Mouse (Mus musculus): Measurements from ENCODE around the gene Rnf19b. TPM values are rescaled to one million over a fixed set of nuclear protein-coding genes. Genes with fewer than 3 reads are reported as not detected.

Rnf19b gene
- polyA plus RNA-seq, 1 experiment from 2014 or later, result 7.9 TPM

GRCm38 (mm10) chr4:129087850-129088249 lies 29.8 kb downstream of the Rnf19b start:
- no peaks in the 10 kb centered on the region for H3K9me3 ChIP-seq
- no peak for DNase-seq (ENCODE audit: low spot score)
- H3K27me3 ChIP-seq (replicated peaks; ENCODE audit: low read depth, poor library complexity, severe bottlenecking), result no peaks in the 10 kb centered on the region
- no peaks in the 10 kb centered on the region for H3K4me1 ChIP-seq
- WGBS, result 49% methylated on average over 5 of the region's 5 CpGs
- H3K4me3 ChIP-seq, result no peak overlapping the region
- H3K36me3 ChIP-seq (replicated peaks), result peaks cover 25% of the 10 kb centered on the region
- no peak overlapping the region for H3K27ac ChIP-seq (replicated peaks)

DNA sequence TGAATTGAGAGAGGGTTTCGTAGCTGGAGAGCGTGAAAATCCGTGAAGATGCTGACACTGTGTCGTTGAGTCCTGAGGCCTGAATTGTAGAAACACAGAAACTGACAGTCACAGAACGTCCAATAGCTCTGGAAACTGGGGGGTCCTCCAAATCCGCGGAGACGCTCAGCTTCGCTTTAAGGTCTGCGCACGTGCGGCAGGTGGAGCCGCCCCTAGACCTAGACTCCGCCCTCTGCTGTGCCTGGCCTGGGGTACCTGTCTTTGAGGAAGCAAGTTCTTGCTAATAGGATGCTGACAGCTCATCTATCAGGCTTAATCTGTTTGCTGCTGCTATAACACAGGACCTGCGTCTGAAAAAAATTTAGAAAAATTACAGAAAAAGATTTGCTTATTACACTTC lies 37.2 kb downstream of the Rnf19b start:
- WGBS, result 35% methylated on average over 15 of the region's 15 CpGs
- 0 out of 2 replicates have a peak, but pooled peaks cover 2% of the 10 kb centered on the region for H3K4me1 ChIP-seq
- H3K27me3 ChIP-seq (replicated peaks; ENCODE audit: low read depth, poor library complexity, severe bottlenecking), result peaks cover 22% of the 10 kb centered on the region
- H3K9me3 ChIP-seq, result no peaks in the 10 kb centered on the region
- DNase-seq (ENCODE audit: low spot score), result no peak
- no peak overlapping the region for H3K27ac ChIP-seq (replicated peaks)
- H3K4me3 ChIP-seq, result no peak overlapping the region
- no peaks in the 10 kb centered on the region for H3K36me3 ChIP-seq (replicated peaks)

DNA sequence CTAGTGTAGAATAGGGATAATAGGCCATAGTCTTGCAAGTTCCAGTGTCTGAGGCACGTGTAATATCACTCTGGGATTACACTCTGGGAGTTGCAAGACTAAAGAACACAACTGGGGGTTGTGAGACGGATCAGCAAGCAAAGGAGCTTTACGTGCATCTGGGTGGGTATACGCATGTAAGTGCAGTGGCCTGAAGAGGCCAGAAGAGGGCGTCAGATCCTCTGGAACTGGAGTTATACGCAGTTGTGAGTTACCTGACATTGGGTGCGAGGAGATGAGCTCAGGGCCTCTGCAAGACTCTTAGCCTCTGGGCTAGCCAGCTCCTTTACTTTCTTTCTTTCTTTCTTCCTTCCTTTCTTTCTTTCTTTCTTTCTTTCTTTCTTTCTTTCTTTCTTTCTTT lies 38.9 kb downstream of the Rnf19b start:
- Histone ChIP-seq H3K4me3 (no peak overlapping the region), H3K27me3 (replicated peaks; ENCODE audit: low read depth, poor library complexity, severe bottlenecking) (peaks cover 22% of the 10 kb centered on the region), H3K4me1 (0 out of 2 replicates have a peak, but pooled peaks cover 2% of the 10 kb centered on the region), H3K36me3 (replicated peaks) (no peaks in the 10 kb centered on the region), H3K27ac (replicated peaks) (no peak overlapping the region), H3K9me3 (no peaks in the 10 kb centered on the region)
- no peak for DNase-seq (ENCODE audit: low spot score)
- WGBS, result 76% methylated on average over 7 of the region's 7 CpGs

- Histone ChIP-seq H3K4me1 (peaks cover 17% of the 10 kb centered on the region), H3K4me3 (no peak overlapping the region), H3K27ac (replicated peaks) (no peak overlapping the region), H3K9me3 (no peaks in the 10 kb centered on the region), H3K36me3 (replicated peaks) (no peaks in the 10 kb centered on the region), H3K27me3 (replicated peaks; ENCODE audit: low read depth, poor library complexity, severe bottlenecking) (peaks cover 48% of the 10 kb centered on the region)
- WGBS, result 82% methylated on average over 14 of the region's 14 CpGs
- DNase-seq (ENCODE audit: low spot score), result no peak
Observed at GRCm38 (mm10) chr4:129102133-129102829, 44.2 kb downstream of the Rnf19b start.

- Histone ChIP-seq H3K27ac (replicated peaks) (peak within 1 kb of the TSS; percentile 71), H3K27me3 (replicated peaks; ENCODE audit: low read depth, poor library complexity, severe bottlenecking) (peaks cover 61% of the 10 kb centered on the region), H3K4me1 (peaks cover 32% of the 10 kb centered on the region), H3K9me3 (no peaks in the 10 kb centered on the region), H3K4me3 (peak within 1 kb of the TSS; percentile 55), H3K36me3 (replicated peaks) (no peaks in the 10 kb centered on the region)
- WGBS, result 1% methylated on average over 40 of the region's 40 CpGs
- DNase-seq (ENCODE audit: low spot score), result peak; percentile 70
Observed at GRCm38 (mm10) chr4:129105356-129105755, 47.3 kb downstream of the Rnf19b start, which contains the start of gene Tmem54. Gene Tmem54, plus strand, starts transcription at chr4:129105548.

DNA sequence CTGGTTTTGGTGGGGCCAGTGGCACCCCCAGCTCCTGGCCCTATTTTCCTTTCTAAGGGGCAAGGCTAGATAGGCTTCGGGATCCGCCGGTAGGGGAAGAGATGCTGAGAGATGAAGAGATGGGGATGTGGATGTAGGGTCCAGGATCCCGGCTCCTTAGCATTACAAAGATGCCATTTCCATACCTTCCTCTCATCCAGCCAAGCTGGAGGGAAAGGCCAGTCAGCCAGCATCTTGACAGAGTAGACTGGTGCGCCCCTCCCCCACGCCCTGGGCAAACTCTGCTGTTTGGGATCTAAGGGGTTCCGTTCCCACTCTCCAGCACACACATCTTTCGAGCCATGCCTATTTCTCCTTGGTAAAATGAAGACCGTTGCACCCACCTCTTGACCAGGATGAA lies 48.0 kb downstream of the Rnf19b start:
- WGBS, result 14% methylated on average over 9 of the region's 9 CpGs
- peaks cover 37% of the 10 kb centered on the region for H3K4me1 ChIP-seq
- DNase-seq (ENCODE audit: low spot score), result peak; percentile 41
- H3K36me3 ChIP-seq (replicated peaks), result no peaks in the 10 kb centered on the region
- H3K27ac ChIP-seq (replicated peaks), result no peak overlapping the region
- H3K27me3 ChIP-seq (replicated peaks; ENCODE audit: low read depth, poor library complexity, severe bottlenecking), result peaks cover 61% of the 10 kb centered on the region
- H3K4me3 ChIP-seq, result peak overlapping the region; percentile 55
- no peaks in the 10 kb centered on the region for H3K9me3 ChIP-seq

- Histone ChIP-seq H3K27me3 (replicated peaks; ENCODE audit: low read depth, poor library complexity, severe bottlenecking) (peaks cover 57% of the 10 kb centered on the region), H3K4me1 (peaks cover 42% of the 10 kb centered on the region), H3K27ac (replicated peaks) (no peak overlapping the region), H3K4me3 (no peak overlapping the region), H3K36me3 (replicated peaks) (no peaks in the 10 kb centered on the region), H3K9me3 (no peaks in the 10 kb centered on the region)
- DNase-seq (ENCODE audit: low spot score), result no peak
- 72% methylated on average over 10 of the region's 10 CpGs for WGBS
Observed at GRCm38 (mm10) chr4:129107348-129107899, 49.4 kb downstream of the Rnf19b start.

GRCm38 (mm10) chr4:129108624-129109023 lies 50.6 kb downstream of the Rnf19b start:
- peaks cover 52% of the 10 kb centered on the region for H3K4me1 ChIP-seq
- no peaks in the 10 kb centered on the region for H3K9me3 ChIP-seq
- DNase-seq (ENCODE audit: low spot score), result no peak
- peaks cover 55% of the 10 kb centered on the region for H3K27me3 ChIP-seq (replicated peaks; ENCODE audit: low read depth, poor library complexity, severe bottlenecking)
- no peak overlapping the region for H3K27ac ChIP-seq (replicated peaks)
- 88% methylated on average over 7 of the region's 7 CpGs for WGBS
- H3K4me3 ChIP-seq, result no peak overlapping the region
- no peaks in the 10 kb centered on the region for H3K36me3 ChIP-seq (replicated peaks)

DNA sequence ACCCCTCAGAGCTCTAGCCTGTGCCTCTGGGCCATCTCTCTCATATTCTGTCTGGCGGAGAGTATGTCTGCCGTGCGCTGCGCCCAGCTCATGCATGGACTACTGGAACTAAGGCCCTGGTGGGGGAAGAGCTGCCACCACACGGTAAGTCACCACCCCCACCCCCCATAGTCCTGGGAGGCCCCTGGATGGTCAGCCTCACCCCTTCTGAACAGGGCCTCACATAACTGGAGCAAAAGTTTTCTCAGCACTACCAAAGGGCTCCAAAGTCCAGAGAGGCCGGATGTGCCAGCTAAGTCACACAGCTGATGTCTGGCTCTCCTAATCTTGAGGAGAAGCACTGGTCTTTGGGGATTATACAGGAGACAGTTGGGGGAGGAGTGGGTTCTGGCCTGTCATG lies 52.7 kb downstream of the Rnf19b start:
- DNase-seq (ENCODE audit: low spot score), result no peak
- Histone ChIP-seq H3K27ac (replicated peaks) (no peak overlapping the region), H3K4me3 (no peak overlapping the region), H3K27me3 (replicated peaks; ENCODE audit: low read depth, poor library complexity, severe bottlenecking) (peaks cover 52% of the 10 kb centered on the region), H3K9me3 (no peaks in the 10 kb centered on the region), H3K36me3 (replicated peaks) (no peaks in the 10 kb centered on the region), H3K4me1 (peaks cover 53% of the 10 kb centered on the region)
- WGBS, result 91% methylated on average over 6 of the region's 6 CpGs

DNA sequence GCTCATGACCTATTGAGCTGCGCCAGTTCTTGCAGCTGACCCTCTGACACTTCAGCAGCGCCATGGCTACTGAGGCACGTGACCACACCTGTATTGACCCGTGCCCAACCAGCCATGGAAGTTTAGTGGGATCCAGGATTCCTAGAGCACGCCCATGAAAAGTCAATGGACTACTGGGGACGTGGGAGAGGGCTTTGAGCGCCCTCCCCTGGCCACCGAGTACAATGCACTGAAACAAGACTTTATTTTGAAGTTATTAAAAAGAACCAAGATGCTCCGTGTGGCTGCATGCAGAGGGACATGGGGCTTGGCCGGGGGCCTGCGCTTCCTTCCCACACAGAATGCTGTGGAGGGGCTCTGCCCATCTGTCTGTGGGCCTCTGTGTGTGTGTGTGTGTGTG lies 53.3 kb downstream of the Rnf19b start:
- WGBS, result 67% methylated on average over 11 of the region's 11 CpGs
- peaks cover 47% of the 10 kb centered on the region for H3K27me3 ChIP-seq (replicated peaks; ENCODE audit: low read depth, poor library complexity, severe bottlenecking)
- no peaks in the 10 kb centered on the region for H3K36me3 ChIP-seq (replicated peaks)

DNA sequence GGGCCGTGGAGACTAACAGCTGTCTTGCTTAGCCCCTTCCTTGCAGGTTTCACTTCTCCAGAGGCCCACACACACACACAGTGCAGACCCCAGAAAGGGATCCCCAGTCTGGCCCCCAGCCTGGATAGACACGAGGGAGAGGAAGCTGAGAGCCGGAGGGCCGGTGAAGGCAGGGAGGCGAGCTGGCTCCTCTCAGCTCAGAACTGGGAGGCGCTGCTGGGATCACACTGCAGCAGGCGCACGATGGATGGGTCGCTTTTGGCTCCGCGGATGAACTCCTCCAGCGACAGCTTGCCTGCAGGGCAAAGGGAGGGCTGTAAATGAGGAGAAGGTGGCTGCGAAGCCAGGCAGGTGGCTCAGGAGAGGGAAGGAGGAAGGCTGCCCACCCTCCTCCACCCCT lies 54.2 kb downstream of the Rnf19b start:
- DNase-seq (ENCODE audit: low spot score), result no peak
- no peaks in the 10 kb centered on the region for H3K36me3 ChIP-seq (replicated peaks)
- H3K27me3 ChIP-seq (replicated peaks; ENCODE audit: low read depth, poor library complexity, severe bottlenecking), result peaks cover 45% of the 10 kb centered on the region
- no peak overlapping the region for H3K4me3 ChIP-seq
- no peaks in the 10 kb centered on the region for H3K9me3 ChIP-seq
- peaks cover 43% of the 10 kb centered on the region for H3K4me1 ChIP-seq
- WGBS, result 73% methylated on average over 13 of the region's 13 CpGs
- no peak overlapping the region for H3K27ac ChIP-seq (replicated peaks)

More for the DNA sequence above, 53.3 kb downstream of the Rnf19b start:
- H3K9me3 ChIP-seq, result no peaks in the 10 kb centered on the region
- H3K4me3 ChIP-seq, result no peak overlapping the region
- H3K27ac ChIP-seq (replicated peaks), result no peak overlapping the region
- peaks cover 47% of the 10 kb centered on the region for H3K4me1 ChIP-seq
- no peak for DNase-seq (ENCODE audit: low spot score)

GRCm38 (mm10) chr4:129113083-129113988 lies 55.3 kb downstream of the Rnf19b start:
- H3K9me3 ChIP-seq, result no peaks in the 10 kb centered on the region
- no peaks in the 10 kb centered on the region for H3K36me3 ChIP-seq (replicated peaks)
- H3K4me1 ChIP-seq, result peaks cover 35% of the 10 kb centered on the region
- 0 out of 2 replicates have a peak overlapping the region, but pooled peaks have one; percentile 7 for H3K27ac ChIP-seq (replicated peaks)
- H3K27me3 ChIP-seq (replicated peaks; ENCODE audit: low read depth, poor library complexity, severe bottlenecking), result peaks cover 35% of the 10 kb centered on the region
- peak; percentile 90 for DNase-seq (ENCODE audit: low spot score)
- 35% methylated on average over 28 of the region's 28 CpGs for WGBS
- H3K4me3 ChIP-seq, result peak overlapping the region; percentile 19; the same call in 1 of the 2 replicates
